Mouse (Mus musculus): ENCODE data around the gene Ip6k3. TPM values are rescaled to one million over a fixed set of nuclear protein-coding genes. Genes with fewer than 3 reads are reported as not detected.

Ip6k3 gene
- total and polyA plus RNA-seq, 2 experiments: not detected

- Histone ChIP-seq H3K4me1 (ENCODE audit: control insufficient read depth, insufficient read depth, low read length) (peaks cover 6% of the 10 kb centered on the region), H3K79me2 (ENCODE audit: control insufficient read depth, insufficient read depth, low read length) (peaks cover 13% of the 10 kb centered on the region; the same call in 1 of the 2 replicates), H3K4me3 (ENCODE audit: insufficient read depth, low read depth, low read length) (peak overlapping the region; percentile 95), H3K9ac (ENCODE audit: low read depth, low read length) (peak overlapping the region; percentile 98), H3K27ac (replicated peaks; ENCODE audit: insufficient read depth, low read depth, low read length) (peak overlapping the region; percentile 69), H3K36me3 (ENCODE audit: control insufficient read depth, insufficient read depth, low read length) (peaks cover 6% of the 10 kb centered on the region), H3K27me3 (ENCODE audit: control insufficient read depth, insufficient read depth, low read length) (no peaks in the 10 kb centered on the region)
- peak; percentile 4 for DNase-seq (ENCODE audit: extremely low read depth, low read depth, low spot score)
- TF ChIP-seq CTCF (IDR thresholded peaks at IDR 0.05; ENCODE audit: low read depth, low read length) (no peak), POLR2A (IDR thresholded peaks at IDR 0.05; ENCODE audit: extremely low read depth, insufficient read depth, low read length) (no peak)
- under 1% methylated on average over 65 of the region's 74 CpGs for WGBS
Observed at GRCm38 (mm10) chr17:27203358-27204074, 35.9 kb upstream of the Ip6k3 start.

GRCm38 (mm10) chr17:27202919-27203357 lies 35.3 kb upstream of the Ip6k3 start:
- Histone ChIP-seq H3K36me3 (ENCODE audit: control insufficient read depth, insufficient read depth, low read length) (peaks cover 8% of the 10 kb centered on the region), H3K27me3 (ENCODE audit: control insufficient read depth, insufficient read depth, low read length) (no peaks in the 10 kb centered on the region), H3K4me1 (ENCODE audit: control insufficient read depth, insufficient read depth, low read length) (peaks cover 6% of the 10 kb centered on the region), H3K9ac (ENCODE audit: low read depth, low read length) (peak overlapping the region; percentile 98), H3K27ac (replicated peaks; ENCODE audit: insufficient read depth, low read depth, low read length) (no peak overlapping the region), H3K79me2 (ENCODE audit: control insufficient read depth, insufficient read depth, low read length) (peaks cover 13% of the 10 kb centered on the region; the same call in 1 of the 2 replicates), H3K4me3 (ENCODE audit: insufficient read depth, low read depth, low read length) (peak overlapping the region; percentile 95)
- DNase-seq (ENCODE audit: extremely low read depth, low read depth, low spot score): no peak
- TF ChIP-seq POLR2A (IDR thresholded peaks at IDR 0.05; ENCODE audit: extremely low read depth, insufficient read depth, low read length): no peak
- 51% methylated on average over 14 of the region's 14 CpGs for WGBS

- peak; percentile 16 for DNase-seq (ENCODE audit: extremely low read depth, low read depth, low spot score)
- Histone ChIP-seq H3K27ac (replicated peaks; ENCODE audit: insufficient read depth, low read depth, low read length) (no peak overlapping the region), H3K9ac (ENCODE audit: low read depth, low read length) (no peak overlapping the region), H3K27me3 (ENCODE audit: control insufficient read depth, insufficient read depth, low read length) (no peaks in the 10 kb centered on the region), H3K36me3 (ENCODE audit: control insufficient read depth, insufficient read depth, low read length) (peaks cover 10% of the 10 kb centered on the region), H3K4me1 (ENCODE audit: control insufficient read depth, insufficient read depth, low read length) (peaks cover 6% of the 10 kb centered on the region), H3K4me3 (ENCODE audit: insufficient read depth, low read depth, low read length) (no peak overlapping the region), H3K79me2 (ENCODE audit: control insufficient read depth, insufficient read depth, low read length) (peaks cover 13% of the 10 kb centered on the region; the same call in 1 of the 2 replicates)
- 91% methylated on average over 2 of the region's 2 CpGs for WGBS
- TF ChIP-seq CTCF (IDR thresholded peaks at IDR 0.05; ENCODE audit: low read depth, low read length): peak; percentile 26; the same call in 1 of the 2 replicates
- TF ChIP-seq POLR2A (IDR thresholded peaks at IDR 0.05; ENCODE audit: extremely low read depth, insufficient read depth, low read length): no peak
Observed at GRCm38 (mm10) chr17:27201981-27202380, 34.4 kb upstream of the Ip6k3 start.

GRCm38 (mm10) chr17:27200801-27201200 lies 33.2 kb upstream of the Ip6k3 start:
- H3K27ac ChIP-seq (replicated peaks; ENCODE audit: insufficient read depth, low read depth, low read length): no peak overlapping the region
- no peak for TF ChIP-seq CTCF (IDR thresholded peaks at IDR 0.05; ENCODE audit: low read depth, low read length)
- no peak for TF ChIP-seq POLR2A (IDR thresholded peaks at IDR 0.05; ENCODE audit: extremely low read depth, insufficient read depth, low read length)
- H3K9ac ChIP-seq (ENCODE audit: low read depth, low read length): no peak overlapping the region
- H3K4me3 ChIP-seq (ENCODE audit: insufficient read depth, low read depth, low read length): no peak overlapping the region
- H3K36me3 ChIP-seq (ENCODE audit: control insufficient read depth, insufficient read depth, low read length): peaks cover 13% of the 10 kb centered on the region
- no peaks in the 10 kb centered on the region for H3K27me3 ChIP-seq (ENCODE audit: control insufficient read depth, insufficient read depth, low read length)
- H3K4me1 ChIP-seq (ENCODE audit: control insufficient read depth, insufficient read depth, low read length): peaks cover 6% of the 10 kb centered on the region
- peaks cover 13% of the 10 kb centered on the region; the same call in 1 of the 2 replicates for H3K79me2 ChIP-seq (ENCODE audit: control insufficient read depth, insufficient read depth, low read length)
- no peak for DNase-seq (ENCODE audit: extremely low read depth, low read depth, low spot score)
- WGBS: 87% methylated on average over 11 of the region's 11 CpGs

GRCm38 (mm10) chr17:27199864-27200263 lies 32.3 kb upstream of the Ip6k3 start:
- no peak for DNase-seq (ENCODE audit: extremely low read depth, low read depth, low spot score)
- TF ChIP-seq POLR2A (IDR thresholded peaks at IDR 0.05; ENCODE audit: extremely low read depth, insufficient read depth, low read length) (no peak), CTCF (IDR thresholded peaks at IDR 0.05; ENCODE audit: low read depth, low read length) (no peak)
- Histone ChIP-seq H3K27ac (replicated peaks; ENCODE audit: insufficient read depth, low read depth, low read length) (no peak overlapping the region), H3K4me1 (ENCODE audit: control insufficient read depth, insufficient read depth, low read length) (peaks cover 5% of the 10 kb centered on the region), H3K9ac (ENCODE audit: low read depth, low read length) (no peak overlapping the region), H3K79me2 (ENCODE audit: control insufficient read depth, insufficient read depth, low read length) (peaks cover 13% of the 10 kb centered on the region; the same call in 1 of the 2 replicates), H3K4me3 (ENCODE audit: insufficient read depth, low read depth, low read length) (no peak overlapping the region), H3K36me3 (ENCODE audit: control insufficient read depth, insufficient read depth, low read length) (peaks cover 14% of the 10 kb centered on the region), H3K27me3 (ENCODE audit: control insufficient read depth, insufficient read depth, low read length) (no peaks in the 10 kb centered on the region)
- WGBS: 89% methylated on average over 7 of the region's 7 CpGs

GRCm38 (mm10) chr17:27199205-27199604 lies 31.6 kb upstream of the Ip6k3 start:
- Histone ChIP-seq H3K79me2 (ENCODE audit: control insufficient read depth, insufficient read depth, low read length) (peaks cover 13% of the 10 kb centered on the region; the same call in 1 of the 2 replicates), H3K27me3 (ENCODE audit: control insufficient read depth, insufficient read depth, low read length) (no peaks in the 10 kb centered on the region), H3K4me1 (ENCODE audit: control insufficient read depth, insufficient read depth, low read length) (peaks cover 2% of the 10 kb centered on the region; the same call in 1 of the 2 replicates), H3K36me3 (ENCODE audit: control insufficient read depth, insufficient read depth, low read length) (peaks cover 14% of the 10 kb centered on the region), H3K27ac (replicated peaks; ENCODE audit: insufficient read depth, low read depth, low read length) (no peak overlapping the region), H3K4me3 (ENCODE audit: insufficient read depth, low read depth, low read length) (no peak overlapping the region), H3K9ac (ENCODE audit: low read depth, low read length) (no peak overlapping the region)
- DNase-seq (ENCODE audit: extremely low read depth, low read depth, low spot score): no peak
- TF ChIP-seq POLR2A (IDR thresholded peaks at IDR 0.05; ENCODE audit: extremely low read depth, insufficient read depth, low read length): no peak
- TF ChIP-seq CTCF (IDR thresholded peaks at IDR 0.05; ENCODE audit: low read depth, low read length): no peak
- 97% methylated on average over 9 of the region's 9 CpGs for WGBS
